ENCODE assay signal across 8 mouse cellular contexts in genomic region chr2:121308997-121309416, GRCm38 (mm10). TPM values are rescaled to one million over a fixed set of nuclear protein-coding genes. Genes with fewer than 3 reads are reported as not detected.
DNase-seq lines count a peak whose midpoint lies in the region; ATAC-seq lines count a peak whose summit lies in the region.

No protein-coding gene starts in this region.

- H3K9me3 ChIP-seq in hindbrain, embryonic 11.5 days (ENCODE audit: control insufficient read depth, low read length) = no peaks in the 10 kb centered on the region
- no peaks in the 10 kb centered on the region for H3K9me3 ChIP-seq in hindbrain, embryonic 14.5 days (ENCODE audit: control insufficient read depth, low read length)
- no peaks in the 10 kb centered on the region for H3K9me3 ChIP-seq in kidney, embryonic 14.5 days (ENCODE audit: control insufficient read depth, low read length)

- no peak overlapping the region for H3K4me2 ChIP-seq in hindbrain, embryonic 11.5 days (replicated peaks; ENCODE audit: low read depth, low read length)
- no peak overlapping the region for H3K4me2 ChIP-seq in hindbrain, embryonic 14.5 days (replicated peaks)
- peak overlapping the region; percentile 38 for H3K4me2 ChIP-seq in kidney, embryonic 14.5 days (replicated peaks; ENCODE audit: low read depth, low read length)

- peak; percentile 12 for DNase-seq in hindbrain, embryonic 11.5 days (ENCODE audit: low spot score)
- no peak for DNase-seq in hindbrain, embryonic 14.5 days (ENCODE audit: low spot score)
- peak; percentile 43 for DNase-seq in lung, postnatal 14 days
- no peak for DNase-seq in spleen, postnatal 36 days (ENCODE audit: low spot score in 2 of 2)
- no peak for DNase-seq in adipocyte (ENCODE audit: low spot score)
- no peak for DNase-seq in layer of hippocampus, postnatal 10 days (ENCODE audit: low spot score in 2 of 2)

- H3K9ac ChIP-seq in hindbrain, embryonic 11.5 days (ENCODE audit: low read depth, low read length) = no peak overlapping the region
- H3K9ac ChIP-seq in hindbrain, embryonic 14.5 days = no peak overlapping the region
- H3K9ac ChIP-seq in kidney, embryonic 14.5 days (ENCODE audit: low read depth, low read length) = no peak overlapping the region

- no peak overlapping the region for H3K4me3 ChIP-seq in hindbrain, embryonic 11.5 days (ENCODE audit: low read depth, low read length)
- H3K4me3 ChIP-seq in hindbrain, embryonic 14.5 days (replicated peaks; ENCODE audit: low read length) = no peak overlapping the region
- no peak overlapping the region; the same call in 1 of the 2 replicates for H3K4me3 ChIP-seq in kidney, embryonic 14.5 days (ENCODE audit: low read length)

- no peak for ATAC-seq in hindbrain, embryonic 11.5 days (ENCODE audit: low FRiP score)
- no peak for ATAC-seq in hindbrain, embryonic 14.5 days (ENCODE audit: low FRiP score)
- peak; percentile 89 for ATAC-seq in granulocyte monocyte progenitor cell, adult 5-6 weeks (replicated peaks; ENCODE audit: poor library complexity, severe bottlenecking)
- ATAC-seq in kidney, embryonic 14.5 days (ENCODE audit: low FRiP score, low TSS enrichment) = peak; percentile 71

- H3K27ac ChIP-seq in hindbrain, embryonic 11.5 days (ENCODE audit: low read depth, low read length) = no peak overlapping the region
- H3K27ac ChIP-seq in hindbrain, embryonic 14.5 days = no peak overlapping the region
- peak overlapping the region; percentile 47; the same call in 1 of the 2 replicates for H3K27ac ChIP-seq in kidney, embryonic 14.5 days (ENCODE audit: low read depth, low read length)

- H3K36me3 ChIP-seq in hindbrain, embryonic 11.5 days (ENCODE audit: control insufficient read depth, insufficient read depth, low read length) = peaks cover 2% of the 10 kb centered on the region; the same call in 1 of the 2 replicates
- H3K36me3 ChIP-seq in hindbrain, embryonic 14.5 days (replicated peaks; ENCODE audit: control insufficient read depth, insufficient read depth) = peaks cover 65% of the 10 kb centered on the region
- no peaks in the 10 kb centered on the region for H3K36me3 ChIP-seq in kidney, embryonic 14.5 days (ENCODE audit: control insufficient read depth, insufficient read depth, low read length)

- H3K27me3 ChIP-seq in hindbrain, embryonic 11.5 days (ENCODE audit: control insufficient read depth, insufficient read depth, low read length) = no peaks in the 10 kb centered on the region
- H3K27me3 ChIP-seq in hindbrain, embryonic 14.5 days (ENCODE audit: control insufficient read depth, insufficient read depth, low read length) = no peaks in the 10 kb centered on the region
- H3K27me3 ChIP-seq in kidney, embryonic 14.5 days (ENCODE audit: control insufficient read depth, insufficient read depth, low read length) = no peaks in the 10 kb centered on the region

- 26% methylated on average over 5 of the region's 5 CpGs for whole genome bisulfite sequencing in hindbrain, embryonic 11.5 days
- WGBS in hindbrain, embryonic 14.5 days = 54% methylated on average over 5 of the region's 5 CpGs
- WGBS in kidney, embryonic 14.5 days = 3% methylated on average over 5 of the region's 5 CpGs

- H3K4me1 ChIP-seq in hindbrain, embryonic 11.5 days (replicated peaks; ENCODE audit: control insufficient read depth, insufficient read depth, low read length) = no peaks in the 10 kb centered on the region
- no peaks in the 10 kb centered on the region for H3K4me1 ChIP-seq in hindbrain, embryonic 14.5 days (replicated peaks; ENCODE audit: control insufficient read depth, insufficient read depth, low read length)
- H3K4me1 ChIP-seq in kidney, embryonic 14.5 days (ENCODE audit: control insufficient read depth, insufficient read depth, low read length) = peaks cover 12% of the 10 kb centered on the region

RNA-seq across cellular contexts. Expression of gene Map1a, which starts 19.6 kb away (rescaled TPM):
- 14.9 and 20.8 TPM in 2 replicates for polyA plus RNA-seq in hindbrain, embryonic 11.5 days (2014; fragmentation: Nextera tagmentation; extraction: Ambion mirVana)
- 50.1 and 57.2 TPM in 2 replicates for polyA plus RNA-seq in hindbrain, embryonic 14.5 days (2014; fragmentation: Nextera tagmentation; extraction: Ambion mirVana)
- total RNA-seq in granulocyte monocyte progenitor cell, adult 5-6 weeks (2014; fragmentation: Nextera tagmentation) = not detected in 2 replicates
- 0.04 TPM in 1 of 2 replicates, not detected in the other for total RNA-seq in granulocyte monocyte progenitor cell, adult 5-6 weeks (2017)
- 5.8 and 7.0 TPM in 2 replicates for polyA plus RNA-seq in kidney, embryonic 14.5 days (2014; fragmentation: Nextera tagmentation; extraction: Ambion mirVana)
- total RNA-seq in layer of hippocampus, postnatal 10 days (2021) = 100 to 1,000 TPM; 353 to 370 TPM

RNA-seq across cellular contexts. Expression of gene Trp53bp1, which starts 37.8 kb away (rescaled TPM):
- polyA plus RNA-seq in hindbrain, embryonic 11.5 days (2014; fragmentation: Nextera tagmentation; extraction: Ambion mirVana) = 132 and 164 TPM in 2 replicates
- polyA plus RNA-seq in hindbrain, embryonic 14.5 days (2014; fragmentation: Nextera tagmentation; extraction: Ambion mirVana) = 165 and 170 TPM in 2 replicates
- total RNA-seq in granulocyte monocyte progenitor cell, adult 5-6 weeks (2014; fragmentation: Nextera tagmentation) = 30.9 and 43.3 TPM in 2 replicates
- total RNA-seq in granulocyte monocyte progenitor cell, adult 5-6 weeks (2017) = 33.3 and 43.6 TPM in 2 replicates
- 55.0 and 91.9 TPM in 2 replicates for polyA plus RNA-seq in kidney, embryonic 14.5 days (2014; fragmentation: Nextera tagmentation; extraction: Ambion mirVana)
- total RNA-seq in layer of hippocampus, postnatal 10 days (2021) = 100 to 1,000 TPM; 157 to 174 TPM

RNA-seq across cellular contexts. Expression of gene Ppip5k1, which starts 46.2 kb away (rescaled TPM):
- 10.9 and 11.8 TPM in 2 replicates for polyA plus RNA-seq in hindbrain, embryonic 11.5 days (2014; fragmentation: Nextera tagmentation; extraction: Ambion mirVana)
- 18.6 and 19.3 TPM in 2 replicates for polyA plus RNA-seq in hindbrain, embryonic 14.5 days (2014; fragmentation: Nextera tagmentation; extraction: Ambion mirVana)
- 11.0 and 15.1 TPM in 2 replicates for total RNA-seq in granulocyte monocyte progenitor cell, adult 5-6 weeks (2014; fragmentation: Nextera tagmentation)
- total RNA-seq in granulocyte monocyte progenitor cell, adult 5-6 weeks (2017) = 8.4 and 10.3 TPM in 2 replicates
- 10.1 and 13.3 TPM in 2 replicates for polyA plus RNA-seq in kidney, embryonic 14.5 days (2014; fragmentation: Nextera tagmentation; extraction: Ambion mirVana)
- 10 to 100 TPM; 50.0 to 51.1 TPM for total RNA-seq in layer of hippocampus, postnatal 10 days (2021)

RNA-seq across cellular contexts. Expression of gene Ckmt1, which starts 48.5 kb away (rescaled TPM):
- 8.5 and 9.2 TPM in 2 replicates for polyA plus RNA-seq in hindbrain, embryonic 11.5 days (2014; fragmentation: Nextera tagmentation; extraction: Ambion mirVana)
- polyA plus RNA-seq in hindbrain, embryonic 14.5 days (2014; fragmentation: Nextera tagmentation; extraction: Ambion mirVana) = 90.5 and 103 TPM in 2 replicates
- not detected in 2 replicates for total RNA-seq in granulocyte monocyte progenitor cell, adult 5-6 weeks (2014; fragmentation: Nextera tagmentation)
- not detected in 2 replicates for total RNA-seq in granulocyte monocyte progenitor cell, adult 5-6 weeks (2017)
- 3.3 and 7.9 TPM in 2 replicates for polyA plus RNA-seq in kidney, embryonic 14.5 days (2014; fragmentation: Nextera tagmentation; extraction: Ambion mirVana)
- 100 to 1,000 TPM; 252 to 307 TPM for total RNA-seq in layer of hippocampus, postnatal 10 days (2021)

Comparison
In these comparisons a context has a peak if more than half of its experiments do, and no peak if none do; other contexts are left out.
1. DNase-seq: peak in hindbrain, embryonic 11.5 days (single experiment) and lung, postnatal 14 days (single experiment); none in hindbrain, embryonic 14.5 days (single experiment), spleen, postnatal 36 days (0 of 2), adipocyte (single experiment) and layer of hippocampus, postnatal 10 days (0 of 2).
2. ATAC-seq: peak in granulocyte monocyte progenitor cell, adult 5-6 weeks (single experiment) and kidney, embryonic 14.5 days (single experiment); none in hindbrain, embryonic 11.5 days (single experiment) and hindbrain, embryonic 14.5 days (single experiment).